Mouse (Mus musculus) intestine, embryonic 16.5 days (tissue): ENCODE measurements around the gene Syngap1. TPM values are rescaled to one million over a fixed set of nuclear protein-coding genes. Genes with fewer than 3 reads are reported as not detected.
A peak's percentile ranks its signal among the peaks of the same experiment; 100 is the strongest.

Experiments
- ATAC-seq: fragments of 200-750 bp; cut with Nextera tagmentation; 2 replicates; pipeline ENCODE4 v1.8.0; 2017; ENCODE audit warnings: moderate TSS enrichment, moderate library complexity
- H3K27ac ChIP-seq: fragments of 300-500 bp; sonication (generic); 2 replicates; pipeline ENCODE4 v1.5.1; 2014; ENCODE audit warnings: mild to moderate bottlenecking, low read length
- H3K27me3 ChIP-seq: fragments of 300-500 bp; sonication (generic); replicated peaks from 2 replicates; pipeline ENCODE4 v1.6.1; 2014; ENCODE audit warnings: low read length, control low read depth, mixed read lengths; ENCODE audit not compliant: control insufficient read depth, insufficient read depth
- H3K36me3 ChIP-seq: fragments of 300-500 bp; sonication (generic); 2 replicates; pipeline ENCODE4 v1.6.1; 2014; ENCODE audit warnings: low read length, control low read depth; ENCODE audit not compliant: control insufficient read depth, insufficient read depth
- H3K4me1 ChIP-seq: fragments of 300-500 bp; sonication (generic); 2 replicates; pipeline ENCODE4 v1.6.1; 2014; ENCODE audit warnings: low read length, control low read depth, mixed read lengths; ENCODE audit not compliant: control insufficient read depth, insufficient read depth
- H3K4me2 ChIP-seq: fragments of 300-500 bp; sonication (generic); 2 replicates; pipeline ENCODE4 v1.6.1; 2014; ENCODE audit warnings: low read depth, low read length, control low read depth
- H3K4me3 ChIP-seq: fragments of 300-500 bp; sonication (generic); 2 replicates; pipeline ENCODE4 v1.5.1; 2014; ENCODE audit warnings: mild to moderate bottlenecking, low read length
- H3K9ac ChIP-seq: fragments of 300-500 bp; sonication (generic); 2 replicates; pipeline ENCODE4 v1.6.1; 2014; ENCODE audit warnings: low read depth, low read length
- H3K9me3 ChIP-seq: fragments of 300-500 bp; sonication (generic); 2 replicates; pipeline ENCODE4 v1.6.1; 2016; ENCODE audit warnings: low read length, control low read depth; ENCODE audit not compliant: control insufficient read depth
- WGBS: fragments of 180-500 bp; shearing (Covaris S2); extraction: QIAGEN DNeasy Blood & Tissue Kit; methylation state at CpG from one replicate; pipeline ENCODE4 v1.1.7; 2014; 5-methylcytosine and 5-hydroxymethylcytosine counted together
- polyA plus RNA-seq: library from polyadenylated mRNA; unstranded; fragments of >200 nt; fragmentation: Nextera tagmentation; extraction: Ambion mirVana; gene quantifications from 2 replicates; pipeline ENCODE4 v1.2.1, GENCODE M21; 2015

Gene Syngap1
- polyA plus RNA-seq, 1 experiment from 2014 or later: 0.66 TPM

GRCm38 (mm10) chr17:26951406-26951805 lies 10.4 kb downstream of the Syngap1 start:
- 2% methylated on average over 11 of the region's 11 CpGs for WGBS
- peak overlapping the region; percentile 55 for H3K4me2 ChIP-seq
- H3K36me3 ChIP-seq: 0 out of 2 replicates have a peak, but pooled peaks cover 4% of the 10 kb centered on the region
- peak overlapping the region; percentile 53 for H3K9ac ChIP-seq
- H3K4me1 ChIP-seq: peaks cover 55% of the 10 kb centered on the region
- H3K4me3 ChIP-seq: peak overlapping the region; percentile 36
- no peak for ATAC-seq
- no peaks in the 10 kb centered on the region for H3K9me3 ChIP-seq
- H3K27ac ChIP-seq: peak overlapping the region; percentile 15; the same call in 1 of the 2 replicates
- H3K27me3 ChIP-seq: no peaks in the 10 kb centered on the region; the same call in 1 of the 2 replicates

DNA sequence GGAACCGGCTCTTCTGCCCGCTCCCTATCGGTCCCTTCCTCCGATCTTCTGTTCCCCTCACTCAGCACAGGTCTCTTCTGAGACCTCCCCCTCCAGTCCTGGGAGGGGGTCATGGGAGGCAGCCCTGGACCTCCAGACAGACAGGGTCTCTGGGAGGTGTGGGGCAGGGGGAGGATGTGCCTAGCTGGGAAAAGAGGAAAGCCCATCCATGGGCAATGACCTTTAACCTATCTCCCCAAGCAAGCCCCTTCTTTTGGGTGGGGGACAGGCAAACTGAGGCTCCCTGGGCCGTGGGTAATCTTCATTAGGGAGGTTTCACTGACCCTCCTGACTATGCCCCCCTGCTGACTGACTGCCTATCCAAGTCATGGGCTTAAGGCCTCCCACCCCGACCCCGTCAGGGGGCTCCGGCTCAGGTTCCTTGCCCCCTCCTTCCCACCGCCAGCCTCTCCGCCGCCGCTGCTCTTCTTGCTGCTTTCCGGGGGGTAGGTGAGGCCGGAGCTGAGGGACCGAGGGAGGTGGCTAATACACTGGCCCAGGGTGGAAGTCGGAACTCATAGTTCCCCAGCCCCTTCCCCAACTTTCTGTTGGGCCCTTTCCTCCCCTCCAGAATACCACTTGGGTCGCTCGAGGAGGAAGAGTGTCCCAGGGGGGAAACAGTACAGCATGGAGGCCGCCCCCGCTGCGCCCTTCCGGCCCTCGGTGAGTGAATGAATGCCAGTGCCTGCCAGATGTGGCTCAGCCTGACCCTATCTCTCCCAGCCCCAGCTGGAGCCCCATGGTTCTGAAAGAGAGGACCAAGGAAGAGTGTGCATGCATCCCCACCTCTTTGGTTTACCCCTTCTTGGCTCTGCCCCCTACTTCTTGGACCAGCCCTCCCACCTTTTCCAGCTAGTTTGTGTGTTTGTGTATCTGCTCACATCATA lies 11.2 kb downstream of the Syngap1 start:
- 0 out of 2 replicates have a peak, but pooled peaks cover 4% of the 10 kb centered on the region for H3K36me3 ChIP-seq
- no peaks in the 10 kb centered on the region for H3K9me3 ChIP-seq
- H3K4me2 ChIP-seq: peak overlapping the region; percentile 55
- H3K9ac ChIP-seq: peak overlapping the region; percentile 53
- WGBS: 19% methylated on average over 22 of the region's 23 CpGs
- H3K4me1 ChIP-seq: peaks cover 51% of the 10 kb centered on the region
- H3K4me3 ChIP-seq: peak overlapping the region; percentile 36
- H3K27me3 ChIP-seq: no peaks in the 10 kb centered on the region; the same call in 1 of the 2 replicates
- no peak for ATAC-seq
- H3K27ac ChIP-seq: no peak overlapping the region

GRCm38 (mm10) chr17:26953201-26953600 lies 12.1 kb downstream of the Syngap1 start:
- Histone ChIP-seq H3K27ac (no peak overlapping the region), H3K27me3 (no peaks in the 10 kb centered on the region; the same call in 1 of the 2 replicates), H3K36me3 (0 out of 2 replicates have a peak, but pooled peaks cover 4% of the 10 kb centered on the region), H3K9ac (peak overlapping the region; percentile 53; the same call in 1 of the 2 replicates), H3K4me2 (peak overlapping the region; percentile 42; the same call in 1 of the 2 replicates), H3K9me3 (no peaks in the 10 kb centered on the region), H3K4me3 (no peak overlapping the region), H3K4me1 (peaks cover 45% of the 10 kb centered on the region)
- WGBS: 41% methylated on average over 6 of the region's 6 CpGs
- ATAC-seq: no peak

GRCm38 (mm10) chr17:26953726-26954125 lies 12.7 kb downstream of the Syngap1 start:
- Histone ChIP-seq H3K9ac (peak overlapping the region; percentile 53; the same call in 1 of the 2 replicates), H3K4me2 (peak overlapping the region; percentile 42), H3K27ac (no peak overlapping the region), H3K4me1 (peaks cover 45% of the 10 kb centered on the region), H3K36me3 (0 out of 2 replicates have a peak, but pooled peaks cover 4% of the 10 kb centered on the region), H3K27me3 (no peaks in the 10 kb centered on the region; the same call in 1 of the 2 replicates), H3K4me3 (peak overlapping the region; percentile 19), H3K9me3 (no peaks in the 10 kb centered on the region)
- 14% methylated on average over 14 of the region's 16 CpGs for WGBS
- 0 out of 2 replicates have a peak, but pooled peaks have one; percentile 16 for ATAC-seq

- WGBS: 74% methylated on average over 5 of the region's 5 CpGs
- Histone ChIP-seq H3K27me3 (no peaks in the 10 kb centered on the region; the same call in 1 of the 2 replicates), H3K36me3 (0 out of 2 replicates have a peak, but pooled peaks cover 12% of the 10 kb centered on the region), H3K4me1 (peaks cover 23% of the 10 kb centered on the region), H3K4me2 (no peak overlapping the region), H3K9me3 (no peaks in the 10 kb centered on the region), H3K4me3 (no peak overlapping the region), H3K27ac (no peak overlapping the region), H3K9ac (no peak overlapping the region)
- ATAC-seq: no peak
Observed at GRCm38 (mm10) chr17:26956309-26956708, 15.3 kb downstream of the Syngap1 start.

DNA sequence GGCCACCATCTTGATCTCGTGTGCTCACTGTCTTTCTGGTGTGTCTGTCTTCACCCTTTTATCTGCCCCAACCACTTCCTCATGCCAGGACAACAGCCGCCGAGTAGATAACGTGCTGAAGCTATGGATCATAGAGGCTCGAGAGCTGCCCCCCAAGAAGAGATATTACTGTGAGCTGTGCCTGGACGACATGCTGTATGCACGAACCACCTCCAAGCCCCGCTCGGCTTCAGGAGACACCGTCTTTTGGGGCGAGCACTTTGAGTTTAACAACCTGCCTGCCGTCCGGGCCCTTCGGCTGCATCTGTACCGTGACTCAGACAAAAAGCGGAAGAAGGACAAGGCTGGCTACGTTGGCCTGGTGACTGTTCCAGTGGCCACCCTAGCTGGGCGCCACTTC lies 15.8 kb downstream of the Syngap1 start:
- no peak overlapping the region for H3K4me2 ChIP-seq
- H3K27me3 ChIP-seq: no peaks in the 10 kb centered on the region; the same call in 1 of the 2 replicates
- no peak for ATAC-seq
- WGBS: 87% methylated on average over 18 of the region's 18 CpGs
- no peak overlapping the region for H3K27ac ChIP-seq
- H3K36me3 ChIP-seq: 0 out of 2 replicates have a peak, but pooled peaks cover 16% of the 10 kb centered on the region
- H3K4me3 ChIP-seq: no peak overlapping the region
- H3K9ac ChIP-seq: no peak overlapping the region
- peaks cover 17% of the 10 kb centered on the region for H3K4me1 ChIP-seq
- H3K9me3 ChIP-seq: no peaks in the 10 kb centered on the region

DNA sequence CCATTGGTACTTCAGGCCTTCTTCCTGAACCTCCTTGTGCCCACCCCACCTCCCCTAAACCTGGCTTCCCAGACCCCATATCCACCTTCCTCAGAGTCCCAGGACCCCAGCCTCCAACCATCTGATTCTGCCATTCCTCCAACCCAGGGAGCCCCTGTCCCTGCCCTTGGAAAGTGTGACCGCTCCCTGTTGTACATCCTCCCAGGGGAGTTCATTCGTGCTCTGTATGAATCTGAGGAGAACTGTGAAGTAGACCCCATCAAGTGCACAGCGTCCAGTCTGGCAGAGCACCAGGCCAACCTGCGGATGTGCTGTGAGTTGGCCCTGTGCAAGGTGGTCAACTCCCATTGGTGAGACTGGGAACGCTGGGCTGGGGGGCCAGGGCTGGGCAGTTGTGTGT lies 16.8 kb downstream of the Syngap1 start:
- no peak for ATAC-seq
- Histone ChIP-seq H3K9me3 (no peaks in the 10 kb centered on the region), H3K36me3 (0 out of 2 replicates have a peak, but pooled peaks cover 16% of the 10 kb centered on the region), H3K9ac (no peak overlapping the region), H3K27me3 (no peaks in the 10 kb centered on the region), H3K27ac (no peak overlapping the region), H3K4me1 (peaks cover 10% of the 10 kb centered on the region), H3K4me3 (no peak overlapping the region), H3K4me2 (no peak overlapping the region)
- 92% methylated on average over 5 of the region's 5 CpGs for WGBS

GRCm38 (mm10) chr17:26958880-26959279 lies 17.8 kb downstream of the Syngap1 start:
- H3K4me3 ChIP-seq: no peak overlapping the region
- H3K4me1 ChIP-seq: peaks cover 3% of the 10 kb centered on the region
- 70% methylated on average over 5 of the region's 5 CpGs for WGBS
- 0 out of 2 replicates have a peak, but pooled peaks cover 16% of the 10 kb centered on the region for H3K36me3 ChIP-seq
- no peaks in the 10 kb centered on the region for H3K9me3 ChIP-seq
- H3K27me3 ChIP-seq: no peaks in the 10 kb centered on the region
- no peak overlapping the region for H3K9ac ChIP-seq
- no peak for ATAC-seq
- H3K27ac ChIP-seq: no peak overlapping the region
- no peak overlapping the region for H3K4me2 ChIP-seq

- H3K4me3 ChIP-seq: no peak overlapping the region
- no peak overlapping the region for H3K27ac ChIP-seq
- H3K9me3 ChIP-seq: no peaks in the 10 kb centered on the region
- H3K36me3 ChIP-seq: peaks cover 16% of the 10 kb centered on the region; the same call in 1 of the 2 replicates
- ATAC-seq: no peak
- no peaks in the 10 kb centered on the region for H3K4me1 ChIP-seq
- H3K27me3 ChIP-seq: no peaks in the 10 kb centered on the region
- WGBS: 91% methylated on average over 4 of the region's 4 CpGs
- H3K9ac ChIP-seq: no peak overlapping the region
- no peak overlapping the region for H3K4me2 ChIP-seq
Observed at GRCm38 (mm10) chr17:26959815-26960214, 18.8 kb downstream of the Syngap1 start.
